ENCODE assay signal across 13 mouse cellular contexts in the genomic region with DNA sequence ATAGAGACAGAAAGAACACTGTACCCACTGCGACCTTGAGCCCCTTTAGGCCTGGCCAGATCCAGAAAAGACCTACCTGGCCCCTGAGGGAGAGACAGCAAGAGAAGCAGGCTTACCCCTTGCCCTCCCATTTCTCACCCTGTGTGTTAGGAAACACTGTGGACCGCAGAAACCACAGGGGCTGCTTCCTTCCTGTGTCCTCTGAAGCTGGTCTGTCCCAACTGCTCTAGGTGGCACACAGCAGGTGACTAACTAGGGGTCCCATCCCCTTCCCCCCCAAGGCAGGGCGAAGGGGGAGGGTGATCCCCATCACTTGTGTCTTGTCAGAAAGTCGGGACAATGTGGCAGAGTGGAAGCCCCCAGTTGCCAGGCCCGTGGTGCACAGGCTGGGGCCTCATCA.
DNase-seq lines count a peak whose midpoint lies in the region; ATAC-seq lines count a peak whose summit lies in the region.
"Had no signal": no experiment of that assay in that cellular context is flagged by ENCODE, and none has a peak within 500 bp of the region (broad histone marks: within the 10 kb centered on the region; RNA-seq: fewer than 3 reads in every experiment).

No protein-coding gene starts in this region.

- H3K27ac ChIP-seq in liver, embryonic 11.5 days (ENCODE audit: low read depth, low read length): no peak overlapping the region
- H3K27ac ChIP-seq: heart, embryonic 13.5 days; limb, embryonic 15.5 days had no signal

- peak; percentile 30 for DNase-seq in liver
- DNase-seq in liver, embryonic 11.5 days (ENCODE audit: low spot score): no peak
- DNase-seq in CD4-positive, CD25-positive, alpha-beta regulatory T cell, adult 2 months (ENCODE audit: low read depth, low spot score): peak; percentile 63
- DNase-seq in splenic B cell, adult 2 months (ENCODE audit: low read depth, low spot score): peak; percentile 55
- no peak for DNase-seq in cerebellum, postnatal 10 days
- no peak for DNase-seq in frontal cortex, postnatal 10 days (ENCODE audit: low spot score in 2 of 2)
- DNase-seq in adrenal gland, adult 18-20 months (ENCODE audit: low spot score in 2 of 2): no peak
- DNase-seq: cerebellum, adult 11-12 months; kidney, adult 2 months had no signal

- no peak for ATAC-seq in liver, embryonic 11.5 days (replicated peaks; ENCODE audit: low FRiP score)
- ATAC-seq in hematopoietic stem cell, adult 5-6 weeks (replicated peaks in 1 of 2; ENCODE audit: insufficient read depth in 1 of 2, low FRiP score in 2 of 2, low TSS enrichment in 1 of 2, low read depth in 1 of 2, poor library complexity in 2 of 2, severe bottlenecking in 2 of 2): peak; percentile 64 to 76

- no peak overlapping the region for H3K4me3 ChIP-seq in liver, embryonic 11.5 days (ENCODE audit: low read depth, low read length)
- H3K4me3 ChIP-seq: embryonic facial prominence, embryonic 12.5 days; heart, embryonic 13.5 days; limb, embryonic 15.5 days had no signal

- H3K9me3 ChIP-seq in liver, embryonic 11.5 days (ENCODE audit: control insufficient read depth, low read length): no peaks in the 10 kb centered on the region
- H3K9me3 ChIP-seq: embryonic facial prominence, embryonic 12.5 days; heart, embryonic 13.5 days; limb, embryonic 15.5 days had no signal

- 52% methylated on average over 5 of the region's 5 CpGs for WGBS in liver, embryonic 11.5 days

- H3K9ac ChIP-seq in liver, embryonic 11.5 days (ENCODE audit: low read depth, low read length): no peak overlapping the region
- H3K9ac ChIP-seq: embryonic facial prominence, embryonic 12.5 days; heart, embryonic 13.5 days; limb, embryonic 15.5 days had no signal

- no peak overlapping the region for H3K4me2 ChIP-seq in liver, embryonic 11.5 days
- H3K4me2 ChIP-seq: embryonic facial prominence, embryonic 12.5 days; heart, embryonic 13.5 days; limb, embryonic 15.5 days had no signal

- H3K36me3 ChIP-seq in liver, embryonic 11.5 days (ENCODE audit: control insufficient read depth, insufficient read depth, low read length): no peaks in the 10 kb centered on the region
- H3K36me3 ChIP-seq in splenic B cell, adult 2 months (ENCODE audit: control insufficient read depth, insufficient read depth, low read length, poor library complexity, severe bottlenecking): no peaks in the 10 kb centered on the region
- H3K36me3 ChIP-seq: embryonic facial prominence, embryonic 12.5 days; heart, embryonic 13.5 days; limb, embryonic 15.5 days had no signal

- peaks cover 12% of the 10 kb centered on the region for H3K4me1 ChIP-seq in liver, embryonic 11.5 days (replicated peaks; ENCODE audit: control insufficient read depth, insufficient read depth, low read length)

- H3K27me3 ChIP-seq in liver, embryonic 11.5 days (replicated peaks; ENCODE audit: control insufficient read depth, insufficient read depth, low read length): no peaks in the 10 kb centered on the region
- no peaks in the 10 kb centered on the region for H3K27me3 ChIP-seq in splenic B cell, adult 2 months (ENCODE audit: control insufficient read depth, insufficient read depth, low read length, poor library complexity, severe bottlenecking)
- H3K27me3 ChIP-seq: embryonic facial prominence, embryonic 12.5 days; heart, embryonic 13.5 days; limb, embryonic 15.5 days had no signal

Comparison
In these comparisons a context has a peak if more than half of its experiments do, and no peak if none do; other contexts are left out.
1. DNase-seq: peak in liver (single experiment), CD4-positive, CD25-positive, alpha-beta regulatory T cell, adult 2 months (single experiment) and splenic B cell, adult 2 months (single experiment); none in liver, embryonic 11.5 days (single experiment), cerebellum, postnatal 10 days (0 of 2), frontal cortex, postnatal 10 days (0 of 2) and adrenal gland, adult 18-20 months (0 of 2).